Mouse (Mus musculus) ES-CJ7 (cell line): ENCODE results near the gene Krtap16-3.

Experiments used
- DNase-seq: peaks from one replicate; pipeline ENCODE4 v3.0.0; 2011; ENCODE audit warnings: low read depth, low spot score

Gene Krtap16-3

DNA sequence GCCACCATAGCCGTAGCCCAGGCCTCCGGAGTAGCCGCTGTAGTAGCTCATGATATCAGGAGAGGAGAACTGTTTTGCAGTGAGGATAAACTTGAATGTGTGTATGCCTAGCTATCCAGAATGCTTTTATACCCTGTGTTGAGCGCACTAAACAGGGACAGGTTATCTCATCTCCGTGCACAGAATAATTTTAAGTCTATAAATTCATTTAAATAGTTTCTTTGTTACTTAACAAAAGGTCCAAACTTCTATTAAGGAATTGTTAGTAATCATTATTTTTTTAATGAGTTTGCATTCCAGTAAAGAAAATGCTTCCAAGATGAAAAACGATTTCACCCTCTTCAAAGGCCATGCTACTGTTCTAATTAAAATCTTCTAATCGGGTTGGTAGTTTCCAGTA, at the start of gene Krtap16-3:
Gene Krtap16-3 (minus strand): TSS at position 101 of the 400 bp plus-strand sequence.
- DNase-seq, result no peak

DNA sequence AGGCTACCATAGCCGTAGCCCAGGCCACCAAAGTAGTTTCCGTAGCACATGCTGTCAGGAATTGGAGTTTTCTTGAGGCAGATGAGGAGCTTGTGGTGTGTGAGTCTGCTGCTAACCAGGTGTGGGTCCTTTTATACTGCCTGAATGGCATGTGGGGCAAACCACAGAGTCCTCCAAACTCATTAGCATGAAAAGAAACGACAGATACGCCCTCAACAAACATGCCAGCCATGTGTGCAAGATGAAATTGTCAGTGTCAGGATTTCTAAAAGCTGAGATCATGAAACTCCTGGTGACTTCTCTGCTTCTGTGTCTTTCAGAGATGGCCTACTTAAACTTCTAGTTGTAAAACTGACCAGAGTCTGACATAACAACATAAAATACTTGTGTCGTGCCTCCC, 48.0 kb upstream of the Krtap16-3 start, which contains the start of gene Krtap22-2:
Gene Krtap22-2 (minus strand): TSS at position 101 of the 400 bp plus-strand sequence.
- DNase-seq, result peak; percentile 4

DNA sequence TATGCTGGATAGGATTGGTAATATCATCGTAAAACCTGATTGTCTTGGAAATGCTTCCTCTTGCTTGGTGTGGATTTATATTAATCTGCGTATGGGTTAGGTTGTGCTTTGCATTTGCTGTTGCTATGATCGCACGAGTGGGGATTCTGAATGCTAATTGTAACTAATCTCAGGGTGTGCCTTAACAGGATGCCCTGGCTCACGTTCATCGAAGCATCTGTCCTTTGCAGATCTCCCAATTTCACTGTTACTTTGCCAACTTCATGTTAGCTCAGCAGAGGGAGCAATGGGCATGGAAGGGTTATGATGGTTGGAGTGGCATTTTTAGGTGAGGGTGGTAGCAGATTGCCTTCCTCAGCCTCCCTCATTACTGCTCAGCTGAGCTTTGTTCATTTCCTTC, 21.6 kb downstream of the Krtap16-3 start:
- DNase-seq, result no peak

DNA sequence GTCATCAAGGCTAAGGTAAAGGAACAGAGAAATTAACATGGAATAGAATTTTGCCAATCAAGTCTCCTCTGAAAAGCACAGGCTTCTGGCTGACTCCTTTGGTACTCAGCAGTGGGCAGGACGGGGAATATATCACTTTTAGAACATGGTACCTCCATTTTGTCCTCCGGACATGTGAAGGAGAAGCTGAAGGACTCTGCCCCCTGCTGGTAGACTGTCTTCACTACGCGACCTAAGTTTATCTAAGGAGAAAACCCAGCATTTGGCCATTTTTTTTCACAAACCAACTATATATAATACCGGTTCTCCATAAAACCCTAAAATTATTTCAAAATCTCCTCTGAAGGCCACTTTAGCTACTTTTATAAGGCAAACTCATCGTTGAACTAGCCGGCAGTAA, 24.4 kb downstream of the Krtap16-3 start:
- DNase-seq, result peak; percentile 76

DNA sequence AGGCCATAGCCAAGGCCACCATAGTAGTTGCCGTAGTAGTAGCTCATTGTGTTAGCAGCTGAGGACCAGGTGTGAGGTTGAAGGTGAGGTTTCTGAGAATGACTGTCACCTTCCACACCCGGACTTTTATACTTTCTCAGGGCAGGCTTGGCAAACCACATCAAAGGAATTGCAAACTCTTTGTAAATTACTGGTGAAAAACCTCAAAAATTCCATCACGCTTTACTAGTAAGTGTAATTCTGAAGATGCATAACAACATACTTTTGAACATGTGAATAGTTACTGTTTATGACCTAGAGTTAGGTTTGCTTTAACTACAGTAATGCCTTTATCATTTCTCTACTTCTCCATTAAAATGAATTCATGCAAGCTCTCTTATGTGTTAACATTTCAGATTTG, 30.5 kb downstream of the Krtap16-3 start, which contains the start of gene Krtap19-9b:
Gene Krtap19-9b (minus strand): TSS at position 101 of the 400 bp plus-strand sequence.
- DNase-seq, result no peak
